Mouse (Mus musculus) embryonic facial prominence, embryonic 15.5 days (tissue): ENCODE results near the gene Fbxl4. TPM values are rescaled to one million over a fixed set of nuclear protein-coding genes. Genes with fewer than 3 reads are reported as not detected.
"Not testable (repeated sequence)": the region's sequence is repeated elsewhere in the genome, so short reads cannot be mapped to it uniquely, and the experiment has no call there.

Source experiments
- ATAC-seq: fragments of 200-750 bp; cut with Nextera tagmentation; 2 replicates; pipeline ENCODE4 v1.8.0; 2017; ENCODE audit warnings: low read depth, moderate TSS enrichment; ENCODE audit not compliant: insufficient number of reproducible peaks, low FRiP score, low TSS enrichment
- H3K27ac ChIP-seq: fragments of 300-500 bp; sonication (generic); replicated peaks from 2 replicates; pipeline ENCODE4 v1.5.1; 2015; ENCODE audit warnings: mild to moderate bottlenecking, inconsistent platforms
- H3K27me3 ChIP-seq: fragments of 300-500 bp; sonication (generic); 2 replicates; pipeline ENCODE4 v1.6.1; 2015; ENCODE audit warnings: inconsistent platforms
- H3K36me3 ChIP-seq: fragments of 300-500 bp; sonication (generic); 2 replicates; pipeline ENCODE4 v1.6.1; 2015; ENCODE audit warnings: mild to moderate bottlenecking, inconsistent platforms
- H3K4me1 ChIP-seq: fragments of 300-500 bp; sonication (generic); 2 replicates; pipeline ENCODE4 v1.6.1; 2015; ENCODE audit warnings: inconsistent platforms
- H3K4me2 ChIP-seq: fragments of 300-500 bp; sonication (generic); replicated peaks from 2 replicates; pipeline ENCODE4 v1.6.1; 2015; ENCODE audit warnings: mild to moderate bottlenecking, inconsistent platforms
- H3K4me3 ChIP-seq: fragments of 300-500 bp; sonication (generic); replicated peaks from 2 replicates; pipeline ENCODE4 v1.5.1; 2015; ENCODE audit warnings: mild to moderate bottlenecking, inconsistent platforms
- H3K9ac ChIP-seq: fragments of 300-500 bp; sonication (generic); 2 replicates; pipeline ENCODE4 v1.6.1; 2015; ENCODE audit warnings: inconsistent platforms
- H3K9me3 ChIP-seq: fragments of 300-500 bp; sonication (generic); replicated peaks from 2 replicates; pipeline ENCODE4 v1.6.1; 2016; ENCODE audit warnings: inconsistent platforms
- WGBS: fragments of 180-500 bp; shearing (Covaris S2); methylation state at CpG from one replicate; pipeline ENCODE4 v1.1.7; 2015; 5-methylcytosine and 5-hydroxymethylcytosine counted together
- polyA plus RNA-seq: library from polyadenylated mRNA; unstranded; fragments of >200 nt; fragmentation: Nextera tagmentation; extraction: Ambion mirVana; gene quantifications from 2 replicates; pipeline ENCODE4 v1.2.1, GENCODE M21; 2015

The Fbxl4 gene
- polyA plus RNA-seq = 12.7 and 13.5 TPM in 2 replicates

DNA sequence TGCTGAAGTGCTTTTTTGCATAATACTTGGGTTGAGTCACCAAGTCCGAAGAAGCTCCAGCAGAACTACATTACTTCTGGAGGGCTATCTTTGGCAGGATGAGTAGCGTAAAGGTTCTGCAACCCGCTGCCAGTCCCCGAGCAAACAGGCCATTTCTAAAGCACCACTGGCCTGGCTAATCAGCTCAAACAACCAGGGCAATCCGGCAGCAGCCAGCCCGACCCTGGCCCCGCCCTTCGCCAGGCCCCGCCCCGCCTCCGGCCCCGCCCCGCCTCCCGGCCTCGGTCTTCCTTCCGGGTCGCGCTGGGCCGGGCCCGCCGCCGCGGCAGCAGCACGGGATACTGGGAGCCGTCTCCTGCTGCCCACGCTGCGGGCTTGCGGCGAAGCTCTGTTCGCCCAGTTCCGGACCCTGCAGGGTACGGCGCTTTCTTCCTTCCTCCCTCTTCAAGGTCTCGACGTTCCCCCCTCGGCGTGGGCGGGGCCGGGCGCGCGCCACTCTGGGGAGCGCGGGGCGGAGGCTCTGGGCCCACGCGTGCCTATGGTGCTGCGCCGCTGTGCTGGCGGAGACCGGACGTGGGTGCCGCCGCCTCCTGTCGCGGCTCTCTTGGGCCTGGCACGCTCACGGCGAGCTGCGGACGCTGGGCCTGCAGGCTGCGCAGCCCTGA lies at the start of gene Fbxl4:
Gene Fbxl4 (plus strand): TSS at position 278 of the 665 bp plus-strand sequence.
- H3K36me3 ChIP-seq = no peaks in the 10 kb centered on the region
- 0 out of 2 replicates have a peak, but pooled peaks cover 11% of the 10 kb centered on the region for H3K4me1 ChIP-seq
- WGBS = under 1% methylated on average over 62 of the region's 62 CpGs
- no peaks in the 10 kb centered on the region for H3K9me3 ChIP-seq
- peak within 1 kb of the TSS; percentile 65 for H3K9ac ChIP-seq
- peak; percentile 95 for ATAC-seq
- peak within 1 kb of the TSS; percentile 65 for H3K4me2 ChIP-seq
- no peaks in the 10 kb centered on the region for H3K27me3 ChIP-seq
- peak within 1 kb of the TSS; percentile 59 for H3K4me3 ChIP-seq
- H3K27ac ChIP-seq = peak within 1 kb of the TSS; percentile 92

DNA sequence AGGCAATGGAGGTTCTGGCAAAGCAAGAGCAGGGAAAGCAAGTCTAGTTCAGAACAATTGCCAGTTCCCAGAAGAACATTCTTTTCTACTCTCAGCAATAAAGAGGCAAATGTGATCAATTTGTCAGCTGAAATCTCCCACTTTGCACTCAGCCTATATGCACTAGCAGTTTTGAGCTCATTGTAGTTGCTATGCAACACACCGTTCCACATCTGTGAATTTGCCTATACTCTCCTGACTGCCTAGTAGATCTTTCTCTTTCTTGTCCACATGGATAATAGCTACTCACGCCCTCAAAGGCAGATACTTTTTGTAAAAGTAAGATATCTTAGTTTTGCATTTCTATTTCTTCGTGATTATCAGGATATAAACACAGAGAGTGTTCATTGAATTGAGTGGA lies 42.8 kb upstream of the Fbxl4 start:
- H3K4me3 ChIP-seq = no peak overlapping the region
- no peaks in the 10 kb centered on the region for H3K36me3 ChIP-seq
- no peaks in the 10 kb centered on the region for H3K27me3 ChIP-seq
- H3K9me3 ChIP-seq = no peaks in the 10 kb centered on the region
- H3K4me2 ChIP-seq = no peak overlapping the region
- H3K27ac ChIP-seq = no peak overlapping the region
- no peaks in the 10 kb centered on the region for H3K4me1 ChIP-seq
- WGBS = 82% methylated on average over 3 of the region's 3 CpGs
- no peak for ATAC-seq
- no peak overlapping the region for H3K9ac ChIP-seq

DNA sequence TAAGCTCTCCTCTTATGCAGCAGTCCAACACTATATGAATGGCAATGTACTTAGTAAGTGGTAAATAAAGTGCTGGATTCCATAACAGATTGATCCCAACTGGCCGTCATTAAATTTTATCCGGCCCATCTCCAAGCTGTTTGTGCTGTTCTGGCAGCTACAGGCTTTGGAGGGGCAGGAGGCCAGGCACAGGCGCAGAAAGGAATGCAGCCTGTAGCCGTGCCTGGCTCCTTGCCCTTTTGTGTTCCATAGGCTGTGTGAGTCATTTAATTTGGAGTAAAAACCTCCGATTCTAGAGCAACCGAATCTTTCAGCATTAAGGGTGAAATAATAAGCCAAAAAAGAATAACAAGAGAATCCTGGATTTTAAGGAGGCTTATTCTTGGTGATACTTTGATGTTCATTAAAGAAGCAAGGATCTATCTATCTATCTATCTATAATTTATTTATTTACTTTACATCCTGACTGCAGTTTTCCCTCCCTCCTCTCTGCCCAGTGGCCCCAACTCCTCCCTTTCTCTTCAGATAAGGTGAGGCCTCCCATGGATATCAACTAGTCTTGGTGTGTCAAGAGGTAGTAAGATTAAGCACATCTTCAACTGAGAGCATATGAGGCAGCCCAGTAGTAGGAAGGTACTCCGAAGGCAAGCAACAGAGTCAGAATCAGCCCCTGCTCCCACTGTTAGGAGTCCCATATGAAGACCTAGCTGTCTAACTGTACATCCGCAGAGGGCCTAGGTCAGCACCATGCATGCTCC lies 14.3 kb upstream of the Fbxl4 start:
- ATAC-seq = no peak
- Histone ChIP-seq H3K9ac (no peak overlapping the region), H3K4me3 (no peak overlapping the region), H3K36me3 (no peaks in the 10 kb centered on the region), H3K27ac (no peak overlapping the region), H3K4me1 (no peaks in the 10 kb centered on the region), H3K4me2 (no peak overlapping the region), H3K27me3 (no peaks in the 10 kb centered on the region), H3K9me3 (no peaks in the 10 kb centered on the region)
- 67% methylated on average over 8 of the region's 8 CpGs for WGBS

DNA sequence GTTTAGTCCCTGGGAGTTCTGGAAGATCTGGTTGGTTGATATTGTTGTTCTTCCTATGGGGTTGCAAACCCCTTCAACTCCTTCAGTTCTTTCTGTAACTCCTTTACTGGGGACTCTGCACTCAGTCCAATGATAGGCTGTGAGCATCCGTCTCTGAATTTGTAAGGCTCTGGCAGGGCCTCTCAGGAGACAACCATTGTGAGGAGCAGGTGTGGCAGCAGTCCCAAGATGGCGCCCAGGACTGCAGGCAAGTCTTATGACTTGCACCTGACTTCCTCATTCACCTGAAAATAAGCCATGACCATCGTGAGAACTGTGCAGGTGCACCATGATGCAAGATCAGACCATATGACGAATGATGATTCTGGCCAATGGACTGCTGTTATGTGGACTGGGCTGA lies 8.3 kb upstream of the Fbxl4 start:
- H3K4me2 ChIP-seq, H3K4me3 ChIP-seq, H3K27ac ChIP-seq, H3K9me3 ChIP-seq, H3K36me3 ChIP-seq, H3K4me1 ChIP-seq, H3K27me3 ChIP-seq, H3K9ac ChIP-seq, ATAC-seq: not testable (repeated sequence)
- WGBS = 88% methylated on average over 4 of the region's 4 CpGs

DNA sequence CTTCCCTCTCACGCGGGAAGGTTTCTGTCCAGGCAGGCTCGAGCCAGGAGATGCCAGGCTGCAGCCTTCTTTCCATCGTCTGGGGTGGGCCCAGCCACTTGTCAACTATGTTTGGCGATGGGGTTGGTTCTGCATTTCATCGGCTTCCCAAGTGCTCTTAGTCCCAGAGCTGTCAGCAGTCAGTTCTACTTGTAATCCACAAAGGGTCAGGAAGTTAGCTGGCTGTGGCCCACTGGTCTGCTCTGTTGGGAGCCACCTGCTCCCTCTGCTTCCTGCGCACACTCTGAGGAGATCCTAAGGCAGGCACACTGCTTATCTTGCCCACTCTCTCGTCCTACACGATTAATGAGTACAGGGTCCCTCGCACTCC lies 573 bp downstream of the Fbxl4 start:
- H3K27me3 ChIP-seq = no peaks in the 10 kb centered on the region
- WGBS = 9% methylated on average over 10 of the region's 10 CpGs
- no peaks in the 10 kb centered on the region for H3K36me3 ChIP-seq
- peak; percentile 54; the same call in 1 of the 2 replicates for ATAC-seq
- H3K4me2 ChIP-seq = peak overlapping the region; percentile 65
- H3K9me3 ChIP-seq = no peaks in the 10 kb centered on the region
- peak overlapping the region; percentile 65 for H3K9ac ChIP-seq
- H3K4me1 ChIP-seq = 0 out of 2 replicates have a peak, but pooled peaks cover 11% of the 10 kb centered on the region
- peak overlapping the region; percentile 92 for H3K27ac ChIP-seq
- H3K4me3 ChIP-seq = peak overlapping the region; percentile 59

DNA sequence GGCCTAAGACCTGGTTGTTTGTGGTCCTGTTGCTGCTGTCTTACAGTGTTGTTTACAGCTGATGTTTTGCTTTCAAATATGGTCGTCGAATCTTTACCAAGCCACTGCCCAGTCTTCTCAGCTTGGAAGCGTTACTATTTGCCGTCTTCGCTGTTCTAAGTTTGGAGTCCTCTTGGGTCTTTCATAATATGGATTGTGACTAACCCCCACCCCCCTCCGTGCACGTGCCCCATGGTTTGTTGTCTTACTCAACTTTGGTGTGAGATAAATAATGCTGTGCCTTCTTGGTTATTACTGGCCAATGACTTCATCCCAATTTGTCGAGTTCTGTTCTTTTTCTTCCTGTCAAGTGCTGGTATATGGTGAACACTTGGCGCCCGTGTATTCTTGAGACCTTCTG lies 1.1 kb downstream of the Fbxl4 start:
- H3K4me3 ChIP-seq = peak overlapping the region; percentile 59; the same call in 1 of the 2 replicates
- ATAC-seq = no peak
- no peak overlapping the region for H3K27ac ChIP-seq
- no peaks in the 10 kb centered on the region for H3K36me3 ChIP-seq
- H3K9me3 ChIP-seq = no peaks in the 10 kb centered on the region
- WGBS = 78% methylated on average over 10 of the region's 10 CpGs
- no peaks in the 10 kb centered on the region for H3K27me3 ChIP-seq
- peak overlapping the region; percentile 65 for H3K4me2 ChIP-seq
- H3K4me1 ChIP-seq = 0 out of 2 replicates have a peak, but pooled peaks cover 11% of the 10 kb centered on the region
- H3K9ac ChIP-seq = no peak overlapping the region

DNA sequence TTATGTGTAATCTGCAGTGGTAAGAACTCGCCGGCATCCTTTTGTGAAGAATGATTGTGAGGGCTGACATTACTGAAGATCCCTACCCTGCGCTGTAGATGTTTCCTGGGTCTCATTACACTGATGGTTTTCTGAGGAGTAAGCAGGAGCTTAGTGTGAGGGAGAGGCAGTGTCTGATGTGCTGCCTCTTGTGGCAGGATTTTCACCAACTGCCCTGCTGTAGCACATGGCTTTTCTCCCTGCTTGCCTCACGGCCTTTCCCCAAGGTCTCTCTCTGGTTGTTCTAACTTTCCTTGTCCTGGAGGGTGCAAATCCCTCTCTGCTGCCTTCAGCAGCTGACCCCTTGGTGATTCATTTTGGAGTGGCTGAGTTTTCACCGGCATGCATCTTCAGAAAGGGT lies 10.0 kb downstream of the Fbxl4 start:
- 48% methylated on average over 5 of the region's 5 CpGs for WGBS
- no peaks in the 10 kb centered on the region for H3K27me3 ChIP-seq
- no peak overlapping the region for H3K9ac ChIP-seq
- no peak overlapping the region for H3K27ac ChIP-seq
- H3K4me3 ChIP-seq = no peak overlapping the region
- H3K36me3 ChIP-seq = no peaks in the 10 kb centered on the region
- no peaks in the 10 kb centered on the region for H3K4me1 ChIP-seq
- no peaks in the 10 kb centered on the region for H3K9me3 ChIP-seq
- no peak for ATAC-seq
- no peak overlapping the region for H3K4me2 ChIP-seq

DNA sequence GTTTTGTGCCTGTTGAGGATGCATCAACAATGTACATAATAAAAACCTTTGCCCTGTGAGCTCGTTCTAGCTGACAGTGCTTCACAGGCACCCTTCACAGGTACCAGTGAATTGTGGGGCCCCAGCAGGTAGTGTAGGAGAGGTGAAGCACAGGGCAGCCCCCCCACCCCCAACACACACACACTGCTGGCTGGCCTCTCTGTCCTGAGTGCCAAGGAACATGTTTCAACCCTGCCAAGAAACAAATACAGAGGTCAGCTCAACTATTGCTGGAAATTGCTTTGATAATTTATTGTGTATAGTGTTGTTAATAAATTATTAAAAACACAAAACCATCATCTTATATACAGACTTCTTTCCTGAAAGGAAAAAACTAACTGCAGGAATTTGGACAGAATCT lies 21.2 kb downstream of the Fbxl4 start:
- 56% methylated on average over 1 of the region's 1 CpGs for WGBS
- H3K9me3 ChIP-seq = no peaks in the 10 kb centered on the region
- no peak for ATAC-seq
- H3K9ac ChIP-seq = no peak overlapping the region
- no peak overlapping the region for H3K4me2 ChIP-seq
- H3K36me3 ChIP-seq = no peaks in the 10 kb centered on the region
- no peak overlapping the region for H3K27ac ChIP-seq
- H3K27me3 ChIP-seq = no peaks in the 10 kb centered on the region
- no peak overlapping the region for H3K4me3 ChIP-seq
- H3K4me1 ChIP-seq = no peaks in the 10 kb centered on the region

DNA sequence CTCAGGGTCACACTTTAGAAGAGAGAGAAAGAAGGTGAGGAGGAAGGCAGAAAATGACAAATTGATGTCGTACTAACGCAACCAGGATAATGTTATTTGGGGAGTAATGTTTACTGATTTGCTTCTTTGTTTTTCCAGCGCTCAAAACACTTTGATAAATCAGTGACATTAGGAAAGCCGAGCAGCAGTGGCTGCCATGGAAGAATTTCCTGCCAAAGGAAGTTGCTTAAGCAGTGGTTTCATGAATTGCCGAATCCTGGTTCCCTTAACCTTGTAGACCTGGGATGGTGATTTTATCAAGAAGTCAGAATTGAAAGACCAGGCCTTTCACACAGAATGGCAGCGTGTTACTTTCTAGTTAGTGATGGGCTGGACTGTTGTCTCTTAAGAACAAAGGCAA lies 23.3 kb downstream of the Fbxl4 start:
- no peaks in the 10 kb centered on the region for H3K27me3 ChIP-seq
- H3K4me3 ChIP-seq = no peak overlapping the region
- WGBS = 76% methylated on average over 6 of the region's 6 CpGs
- no peak for ATAC-seq
- H3K27ac ChIP-seq = no peak overlapping the region
- no peak overlapping the region for H3K4me2 ChIP-seq
- no peaks in the 10 kb centered on the region for H3K36me3 ChIP-seq
- H3K9me3 ChIP-seq = no peaks in the 10 kb centered on the region
- H3K4me1 ChIP-seq = no peaks in the 10 kb centered on the region
- H3K9ac ChIP-seq = no peak overlapping the region

DNA sequence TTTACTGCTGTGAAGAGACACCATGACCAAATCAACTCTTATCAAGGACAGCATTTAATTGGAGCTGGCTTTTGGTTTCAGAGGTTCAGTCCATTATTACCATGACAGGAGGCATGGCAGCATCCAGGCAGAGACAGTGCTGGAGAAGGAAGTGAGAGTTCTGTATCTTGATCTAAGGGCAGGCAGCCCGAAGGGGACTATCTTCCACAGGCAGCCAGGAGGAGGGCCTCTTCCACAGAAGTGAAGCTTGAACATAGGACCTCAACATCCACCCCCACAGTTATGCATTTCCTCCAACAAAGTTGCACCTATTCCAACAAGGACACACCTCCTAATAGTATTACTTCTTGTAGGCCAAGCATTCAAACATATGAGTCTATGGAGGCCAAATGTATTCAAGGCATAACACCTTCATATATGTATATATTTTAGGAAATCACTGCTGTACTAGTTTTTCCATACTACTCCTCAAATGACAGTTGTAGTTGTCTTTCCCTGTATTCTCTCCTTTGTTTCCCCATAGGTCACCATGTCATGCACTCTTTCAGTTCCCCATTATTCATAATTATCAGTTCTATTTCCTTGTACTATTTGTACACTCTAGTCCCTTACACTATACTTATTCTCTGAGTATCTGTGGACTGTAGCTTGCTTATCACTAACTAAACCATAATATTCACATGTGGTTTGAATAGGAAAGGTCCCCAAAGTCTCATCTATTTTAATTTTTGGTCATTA lies 26.4 kb downstream of the Fbxl4 start:
- WGBS = 95% methylated on average over 1 of the region's 1 CpGs
- no peak overlapping the region for H3K27ac ChIP-seq
- no peak for ATAC-seq

DNA sequence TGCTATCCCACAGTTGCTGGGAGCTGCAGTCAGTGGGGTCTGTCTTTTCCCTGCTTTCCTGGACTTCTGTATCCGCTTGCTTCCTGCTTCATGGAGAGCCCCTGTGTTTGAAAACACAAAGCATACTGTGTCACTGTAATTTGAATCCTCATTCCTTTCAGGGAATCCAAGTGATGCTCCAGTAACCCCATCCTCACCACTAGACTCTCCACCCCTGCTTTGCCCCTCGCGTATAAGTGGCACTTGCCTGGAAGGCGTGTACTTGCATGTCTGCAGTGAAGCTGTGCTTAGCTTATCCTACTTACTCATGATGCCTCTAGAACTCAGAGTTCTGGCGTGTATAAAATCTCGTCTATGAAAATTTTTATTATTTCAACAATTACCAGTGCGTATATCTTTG lies 32.7 kb downstream of the Fbxl4 start:
- H3K9me3 ChIP-seq = no peaks in the 10 kb centered on the region
- H3K9ac ChIP-seq = no peak overlapping the region
- H3K27ac ChIP-seq = no peak overlapping the region
- no peak for ATAC-seq
- H3K4me1 ChIP-seq = no peaks in the 10 kb centered on the region
- WGBS = 33% methylated on average over 7 of the region's 7 CpGs
- H3K36me3 ChIP-seq = no peaks in the 10 kb centered on the region
- no peak overlapping the region for H3K4me2 ChIP-seq
- no peaks in the 10 kb centered on the region for H3K27me3 ChIP-seq
- no peak overlapping the region for H3K4me3 ChIP-seq

More for the DNA sequence above, 26.4 kb downstream of the Fbxl4 start:
- Histone ChIP-seq H3K9ac (no peak overlapping the region), H3K4me1 (no peaks in the 10 kb centered on the region), H3K36me3 (no peaks in the 10 kb centered on the region), H3K9me3 (no peaks in the 10 kb centered on the region), H3K27me3 (no peaks in the 10 kb centered on the region), H3K4me3 (no peak overlapping the region), H3K4me2 (no peak overlapping the region)
